Mouse (Mus musculus) Patski (cell line): Measurements from ENCODE around the gene Grip2. TPM values are rescaled to one million over a fixed set of nuclear protein-coding genes. Genes with fewer than 3 reads are reported as not detected.

Source experiments
- ATAC-seq: fragments of 100-300 bp; one replicate; pipeline ENCODE4 v1.8.0; 2021
- CTCF ChIA-PET: fragments of 350-600 bp; sonication (Branson Sonifier 250); formaldehyde crosslinking; loops from one replicate; lab custom pipeline; 2022; ENCODE audit warnings: inconsistent platforms; lab: Charles Lee
- POLR2A ChIA-PET: fragments of 350-600 bp; sonication (Branson Sonifier 250); formaldehyde crosslinking; loops from one replicate; lab custom pipeline; 2022; ENCODE audit warnings: antibody characterized with exemption, inconsistent platforms; lab: Charles Lee
- DNase-seq: peaks from one replicate; pipeline ENCODE4 v3.0.0-alpha.2; 2011; ENCODE audit warnings: low read depth, low spot score
- H3K27me3 ChIP-seq: fragments of 371-371 bp; one replicate; pipeline ENCODE4 v1.5.1; 2021
- CTCF ChIP-seq: fragments of 100-300 bp; IDR thresholded peaks from one replicate; pipeline ENCODE4 v1.5.1; 2021
- in situ Hi-C: fragments of 300-500 bp; cut with MboI; formaldehyde crosslinking; loops from 3 replicates; pipeline ENCODE4 v1.11.1; 2018; ENCODE audit warnings: low pct_unique_long_range_greater_than_20kb, mixed read lengths
- polyA plus RNA-seq: library from polyadenylated mRNA; unstranded; gene quantifications from one replicate; pipeline ENCODE4 v1.2.3, GENCODE M21; 2021

Gene Grip2
- polyA plus RNA-seq = 0.04 TPM

- in situ Hi-C loops = no loop called here
- peaks cover 19% of the 10 kb centered on the region for H3K27me3 ChIP-seq
- ATAC-seq (no peak), DNase-seq (peak; percentile 1)
- no peak for TF ChIP-seq CTCF
- POLR2A ChIA-PET = no interaction called here
- CTCF ChIA-PET = no interaction called here
Measured at GRCm38 (mm10) chr6:91827016-91827570, at the start of gene Grip2. Gene Grip2 (minus strand): TSS chr6:91827250.

GRCm38 (mm10) chr6:91872781-91873180 is 45.7 kb upstream of the Grip2 start:
- ChIA-PET CTCF (no interaction called here), POLR2A (no interaction called here)
- peaks cover 18% of the 10 kb centered on the region for H3K27me3 ChIP-seq
- DNase-seq = no peak
- TF ChIP-seq CTCF = no peak
- in situ Hi-C loops = no loop called here
- no peak for ATAC-seq

GRCm38 (mm10) chr6:91868091-91868490 is 41.0 kb upstream of the Grip2 start:
- in situ Hi-C loops = no loop called here
- ATAC-seq = no peak
- ChIA-PET POLR2A (interaction anchor here (0.9 kb wide), 1 partner anchor 13 kb away, joined by 3 read pairs; no protein-coding TSS in a partner anchor), CTCF (no interaction called here)
- peaks cover 28% of the 10 kb centered on the region for H3K27me3 ChIP-seq
- no peak for DNase-seq
- TF ChIP-seq CTCF = no peak

DNA sequence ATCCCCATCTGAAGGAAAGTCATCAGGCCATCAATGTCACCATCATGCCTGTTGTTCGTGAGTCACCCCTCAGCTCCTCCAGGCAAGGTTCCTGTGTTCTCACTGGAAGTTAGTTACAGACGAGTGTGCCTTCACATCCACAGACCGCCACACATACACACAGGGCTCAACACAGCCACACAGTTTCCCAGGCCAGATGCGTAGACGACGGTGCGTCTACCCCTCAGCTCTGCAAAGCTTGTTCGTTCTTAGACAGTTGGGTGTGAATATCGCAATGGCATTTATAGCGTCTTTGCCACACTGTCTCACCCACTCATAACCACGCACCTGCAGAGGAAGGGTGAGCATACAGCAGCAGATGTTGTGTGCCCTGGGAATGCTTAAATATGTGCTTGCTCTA is 38.6 kb upstream of the Grip2 start:
- in situ Hi-C loops = no loop called here
- H3K27me3 ChIP-seq = peaks cover 39% of the 10 kb centered on the region
- ChIA-PET CTCF (no interaction called here), POLR2A (interaction anchor here (0.5 kb wide), 1 partner anchor 178 kb away, joined by 3 read pairs; no protein-coding TSS in a partner anchor)
- DNase-seq (no peak), ATAC-seq (no peak)
- TF ChIP-seq CTCF = no peak

- in situ Hi-C loops = no loop called here
- TF ChIP-seq CTCF = no peak
- ChIA-PET CTCF (no interaction called here), POLR2A (no interaction called here)
- ATAC-seq (no peak), DNase-seq (no peak)
- H3K27me3 ChIP-seq = peaks cover 40% of the 10 kb centered on the region
Measured at GRCm38 (mm10) chr6:91864595-91864994, 37.5 kb upstream of the Grip2 start.

- H3K27me3 ChIP-seq = peaks cover 45% of the 10 kb centered on the region
- no peak for TF ChIP-seq CTCF
- DNase-seq = no peak
- CTCF ChIA-PET = no interaction called here
- POLR2A ChIA-PET = no interaction called here
- in situ Hi-C loops = no loop called here
- no peak for ATAC-seq
Measured at GRCm38 (mm10) chr6:91862848-91863247, 35.8 kb upstream of the Grip2 start.

DNA sequence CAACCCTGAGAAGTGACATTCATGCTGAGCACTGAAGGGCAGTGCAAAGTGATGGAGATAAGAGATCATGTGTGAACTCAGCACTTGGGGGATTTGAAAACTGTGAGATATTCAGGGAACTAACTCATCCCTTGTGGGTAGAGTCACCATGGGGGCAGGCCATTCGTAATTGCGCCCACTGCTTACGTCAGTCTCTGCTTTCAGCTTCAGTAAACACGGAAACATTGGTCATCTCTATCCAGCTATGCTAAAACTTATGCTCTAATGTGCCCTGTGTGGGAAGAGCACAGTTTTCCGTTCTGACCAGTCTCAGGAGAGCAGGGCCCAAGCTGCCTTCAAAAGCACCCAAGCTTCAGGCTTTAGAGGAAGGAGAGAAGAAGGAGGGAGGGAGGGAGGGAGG is 31.3 kb upstream of the Grip2 start:
- in situ Hi-C loops = no loop called here
- ChIA-PET CTCF (interaction anchor here (1.3 kb wide), 1 partner anchor 18 kb away, joined by 4 read pairs; no protein-coding TSS in a partner anchor), POLR2A (no interaction called here)
- TF ChIP-seq CTCF = no peak
- DNase-seq (no peak), ATAC-seq (no peak)
- peaks cover 53% of the 10 kb centered on the region for H3K27me3 ChIP-seq

DNA sequence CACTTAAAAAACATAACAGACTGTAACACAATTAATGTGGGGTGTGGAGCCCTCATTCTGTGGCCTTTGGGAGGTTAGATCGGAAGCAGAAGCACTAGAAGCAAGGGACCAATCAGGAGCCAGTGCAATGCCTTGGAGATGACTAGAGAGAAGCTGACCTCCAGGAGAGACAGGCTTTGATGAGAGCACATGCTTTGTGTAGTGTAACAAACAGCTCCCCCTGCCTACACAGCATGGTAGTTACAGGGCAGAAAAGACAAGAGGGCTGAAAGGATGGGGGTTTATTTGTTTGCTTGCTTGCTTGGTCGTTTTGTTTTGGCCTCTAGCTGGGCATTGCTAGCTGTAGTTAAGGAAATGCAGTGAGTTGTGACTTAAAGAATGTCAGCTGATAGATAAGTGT is 25.5 kb upstream of the Grip2 start:
- H3K27me3 ChIP-seq = peaks cover 58% of the 10 kb centered on the region
- ATAC-seq (no peak), DNase-seq (peak; percentile 6)
- POLR2A ChIA-PET = no interaction called here
- in situ Hi-C loops = loop anchor here (5.0 kb wide), 1 partner anchor 325 kb away; no protein-coding TSS in a partner anchor
- CTCF ChIA-PET = interaction anchor here (0.8 to 2.4 kb wide), 3 partner anchors 29 to 325 kb away, joined by 3 to 7 read pairs (median 4); no protein-coding TSS in a partner anchor
- peak; percentile 75 for TF ChIP-seq CTCF

GRCm38 (mm10) chr6:91843628-91844153 is 16.6 kb upstream of the Grip2 start:
- CTCF ChIA-PET = no interaction called here
- no peak for DNase-seq
- no peak for ATAC-seq
- H3K27me3 ChIP-seq = peaks cover 71% of the 10 kb centered on the region
- POLR2A ChIA-PET = no interaction called here
- in situ Hi-C loops = no loop called here
- TF ChIP-seq CTCF = no peak

- ChIA-PET POLR2A (no interaction called here), CTCF (no interaction called here)
- no peak for DNase-seq
- in situ Hi-C loops = no loop called here
- ATAC-seq = no peak
- no peak for TF ChIP-seq CTCF
- H3K27me3 ChIP-seq = peaks cover 70% of the 10 kb centered on the region
Measured at GRCm38 (mm10) chr6:91842897-91843627, 16.0 kb upstream of the Grip2 start.
